ENCODE assay signal across 11 mouse cellular contexts in the genomic region with DNA sequence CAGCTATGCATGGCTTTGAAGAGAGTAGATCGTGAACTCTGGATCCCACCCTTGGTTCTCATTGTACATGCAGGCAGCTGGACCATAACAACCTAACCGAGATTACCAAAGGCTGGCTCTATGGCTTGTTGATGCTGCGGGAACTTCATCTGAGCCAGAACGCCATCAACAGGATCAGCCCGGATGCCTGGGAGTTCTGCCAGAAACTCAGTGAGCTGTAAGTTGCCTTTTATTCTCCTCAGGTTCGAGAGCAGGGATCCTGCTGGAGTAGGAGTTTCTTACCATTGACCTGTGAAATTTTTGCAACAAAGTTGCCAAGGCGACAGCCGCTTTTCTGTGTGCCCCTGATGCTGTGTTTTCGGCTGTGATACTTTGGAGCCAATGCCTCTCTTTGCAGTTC. TPM values are rescaled to one million over a fixed set of nuclear protein-coding genes. Genes with fewer than 3 reads are reported as not detected.
A peak's percentile ranks its signal among the peaks of the same experiment; 100 is the strongest.
DNase-seq lines count a peak whose midpoint lies in the region; ATAC-seq lines count a peak whose summit lies in the region.
"Had no signal": no experiment of that assay in that cellular context is flagged by ENCODE, and none has a peak within 500 bp of the region (broad histone marks: within the 10 kb centered on the region; RNA-seq: fewer than 3 reads in every experiment).

No protein-coding gene starts in this region.

- 11% methylated on average over 9 of the region's 9 CpGs for WGBS in forebrain, embryonic 13.5 days
- 43% methylated on average over 9 of the region's 9 CpGs for WGBS in midbrain, embryonic 10.5 days

- ATAC-seq in forebrain, embryonic 13.5 days, result peak; percentile 82
- ATAC-seq in erythroblast, adult 5-6 weeks (replicated peaks; ENCODE audit: low FRiP score, poor library complexity, severe bottlenecking), result no peak

- no peak overlapping the region for H3K4me3 ChIP-seq in forebrain, embryonic 13.5 days
- no peak overlapping the region for H3K4me3 ChIP-seq in midbrain, embryonic 10.5 days

- H3K27me3 ChIP-seq in forebrain, embryonic 13.5 days, result peaks cover 57% of the 10 kb centered on the region
- 0 out of 2 replicates have a peak, but pooled peaks cover 4% of the 10 kb centered on the region for H3K27me3 ChIP-seq in midbrain, embryonic 10.5 days (ENCODE audit: low read depth, poor library complexity, severe bottlenecking)

- DNase-seq in embryo, embryonic 10.5 days (ENCODE audit: low spot score), result peak; percentile 27
- no peak for DNase-seq in embryo, embryonic 9.5 days (ENCODE audit: extremely low spot score)
- DNase-seq in brain, adult 2 months (ENCODE audit: low read depth, low spot score), result peak; percentile 51
- DNase-seq in midbrain, embryonic 10.5 days (ENCODE audit: low spot score), result peak; percentile 30
- DNase-seq in left cerebral cortex, adult 8-10 months (ENCODE audit: low spot score in 2 of 2), result no peak
- no peak for DNase-seq in right cerebral cortex, adult 18-20 months
- DNase-seq: heart, adult 18-20 months; lung, postnatal 10 days; thymus, postnatal 14 days had no signal

- peaks cover 19% of the 10 kb centered on the region; the same call in 1 of the 2 replicates for H3K4me1 ChIP-seq in forebrain, embryonic 13.5 days
- H3K4me1 ChIP-seq in midbrain, embryonic 10.5 days, result peaks cover 25% of the 10 kb centered on the region

- no peak overlapping the region for H3K27ac ChIP-seq in forebrain, embryonic 13.5 days
- peak overlapping the region; percentile 19; the same call in 1 of the 2 replicates for H3K27ac ChIP-seq in midbrain, embryonic 10.5 days (replicated peaks)

- no peaks in the 10 kb centered on the region for H3K9me3 ChIP-seq in forebrain, embryonic 13.5 days (replicated peaks)
- no peaks in the 10 kb centered on the region for H3K9me3 ChIP-seq in midbrain, embryonic 10.5 days (replicated peaks)

- H3K36me3 ChIP-seq in forebrain, embryonic 13.5 days (ENCODE audit: poor library complexity, severe bottlenecking), result no peaks in the 10 kb centered on the region
- peaks cover 65% of the 10 kb centered on the region for H3K36me3 ChIP-seq in midbrain, embryonic 10.5 days

- no peak overlapping the region for H3K9ac ChIP-seq in forebrain, embryonic 13.5 days

- H3K4me2 ChIP-seq in forebrain, embryonic 13.5 days, result no peak overlapping the region

RNA-seq across cellular contexts. Expression of a gene that starts 31.0 kb away (rescaled TPM):
- polyA plus RNA-seq in forebrain, embryonic 13.5 days (2015; fragmentation: Nextera tagmentation; extraction: Ambion mirVana), result 2.4 and 3.0 TPM in 2 replicates
- 9.8 and 11.1 TPM in 2 replicates for polyA plus RNA-seq in midbrain, embryonic 10.5 days (2016; fragmentation: Nextera tagmentation; extraction: Ambion mirVana)
- total RNA-seq in left cerebral cortex, adult 8-10 months (2022), result 1 to 10 TPM; 3.3 to 5.7 (median 4.1) TPM
- total RNA-seq in erythroblast, adult 5-6 weeks (2015; ENCODE audit: low replicate concordance), result not detected in 2 replicates
- 0.26 and 0.28 TPM in 2 replicates for total RNA-seq in erythroblast, adult 5-6 weeks (2017; ENCODE audit: low replicate concordance)

Comparison
In these comparisons a context has a peak if more than half of its experiments do, and no peak if none do; other contexts are left out.
1. DNase-seq: peak in embryo, embryonic 10.5 days (single experiment), brain, adult 2 months (single experiment) and midbrain, embryonic 10.5 days (single experiment); none in embryo, embryonic 9.5 days (single experiment), left cerebral cortex, adult 8-10 months (0 of 2) and right cerebral cortex, adult 18-20 months (single experiment).